Mouse (Mus musculus) forebrain, embryonic 15.5 days (tissue): Measurements from ENCODE around the gene Lrp1. TPM values are rescaled to one million over a fixed set of nuclear protein-coding genes. Genes with fewer than 3 reads are reported as not detected.

Source experiments
- ATAC-seq: fragments of 200-750 bp; cut with Nextera tagmentation; replicated peaks from 2 replicates; pipeline ENCODE4 v1.8.0; 2017; ENCODE audit warnings: mild to moderate bottlenecking, moderate TSS enrichment, moderate library complexity
- H3K27ac ChIP-seq: fragments of 300-500 bp; sonication (generic); replicated peaks from 2 replicates; pipeline ENCODE4 v1.5.1; 2015; ENCODE audit warnings: mild to moderate bottlenecking, inconsistent platforms
- H3K27me3 ChIP-seq: fragments of 300-500 bp; sonication (generic); 2 replicates; pipeline ENCODE4 v1.6.1; 2015; ENCODE audit warnings: inconsistent platforms
- H3K36me3 ChIP-seq: fragments of 300-500 bp; sonication (generic); 2 replicates; pipeline ENCODE4 v1.6.1; 2015; ENCODE audit warnings: mild to moderate bottlenecking, inconsistent platforms
- H3K4me1 ChIP-seq: fragments of 300-500 bp; sonication (generic); 2 replicates; pipeline ENCODE4 v1.6.1; 2015; ENCODE audit warnings: inconsistent platforms
- H3K4me2 ChIP-seq: fragments of 300-500 bp; sonication (generic); replicated peaks from 2 replicates; pipeline ENCODE4 v1.6.1; 2015; ENCODE audit warnings: mild to moderate bottlenecking, inconsistent platforms
- H3K4me3 ChIP-seq: fragments of 300-500 bp; sonication (generic); 2 replicates; pipeline ENCODE4 v1.5.1; 2015; ENCODE audit warnings: mild to moderate bottlenecking, inconsistent platforms
- H3K9ac ChIP-seq: fragments of 300-500 bp; sonication (generic); replicated peaks from 2 replicates; pipeline ENCODE4 v1.6.1; 2015; ENCODE audit warnings: mild to moderate bottlenecking, inconsistent platforms
- H3K9me3 ChIP-seq: fragments of 300-500 bp; sonication (generic); 2 replicates; pipeline ENCODE4 v1.6.1; 2016; ENCODE audit warnings: inconsistent platforms
- WGBS: fragments of 180-500 bp; shearing (Covaris S2); methylation state at CpG from one replicate; pipeline ENCODE4 v1.1.7; 2015; ENCODE audit warnings: mixed read lengths; 5-methylcytosine and 5-hydroxymethylcytosine counted together
- polyA plus RNA-seq: library from polyadenylated mRNA; unstranded; fragments of >200 nt; fragmentation: Nextera tagmentation; extraction: Ambion mirVana; gene quantifications from 2 replicates; pipeline ENCODE4 v1.2.1, GENCODE M21; 2015

Lrp1 gene
- polyA plus RNA-seq, 1 experiment from 2014 or later: 93.1 TPM

DNA sequence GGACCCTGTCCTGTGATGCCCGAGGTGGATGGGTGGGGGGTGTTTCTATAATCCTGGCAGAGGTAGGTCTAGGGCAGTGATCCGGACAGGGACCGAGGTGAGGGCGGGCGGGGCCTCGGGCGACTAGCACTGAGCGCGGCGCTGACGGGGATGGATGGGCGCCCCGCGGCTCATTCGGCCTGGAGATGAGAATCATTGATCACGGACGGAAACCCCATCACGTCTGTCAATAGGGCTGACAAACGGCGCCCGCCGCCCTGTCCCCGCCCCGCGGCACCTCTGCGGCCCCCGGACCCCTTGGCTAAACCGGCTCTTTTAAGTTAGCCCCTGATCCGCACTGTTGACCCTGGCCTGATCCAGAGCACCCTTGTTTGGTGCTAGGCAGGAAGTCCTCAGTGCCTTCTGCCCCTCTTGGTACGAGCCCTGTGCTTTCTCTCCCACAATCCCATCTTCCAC lies 86.0 kb downstream of the Lrp1 start:
- no peaks in the 10 kb centered on the region for H3K9me3 ChIP-seq
- no peak for ATAC-seq
- no peak overlapping the region; the same call in 1 of the 2 replicates for H3K27ac ChIP-seq
- WGBS: 1% methylated on average over 28 of the region's 30 CpGs
- peak overlapping the region; percentile 56 for H3K4me3 ChIP-seq
- peak overlapping the region; percentile 57 for H3K9ac ChIP-seq
- peaks cover 17% of the 10 kb centered on the region for H3K36me3 ChIP-seq
- H3K4me2 ChIP-seq: peak overlapping the region; percentile 94
- peaks cover 47% of the 10 kb centered on the region for H3K27me3 ChIP-seq
- peaks cover 57% of the 10 kb centered on the region for H3K4me1 ChIP-seq

DNA sequence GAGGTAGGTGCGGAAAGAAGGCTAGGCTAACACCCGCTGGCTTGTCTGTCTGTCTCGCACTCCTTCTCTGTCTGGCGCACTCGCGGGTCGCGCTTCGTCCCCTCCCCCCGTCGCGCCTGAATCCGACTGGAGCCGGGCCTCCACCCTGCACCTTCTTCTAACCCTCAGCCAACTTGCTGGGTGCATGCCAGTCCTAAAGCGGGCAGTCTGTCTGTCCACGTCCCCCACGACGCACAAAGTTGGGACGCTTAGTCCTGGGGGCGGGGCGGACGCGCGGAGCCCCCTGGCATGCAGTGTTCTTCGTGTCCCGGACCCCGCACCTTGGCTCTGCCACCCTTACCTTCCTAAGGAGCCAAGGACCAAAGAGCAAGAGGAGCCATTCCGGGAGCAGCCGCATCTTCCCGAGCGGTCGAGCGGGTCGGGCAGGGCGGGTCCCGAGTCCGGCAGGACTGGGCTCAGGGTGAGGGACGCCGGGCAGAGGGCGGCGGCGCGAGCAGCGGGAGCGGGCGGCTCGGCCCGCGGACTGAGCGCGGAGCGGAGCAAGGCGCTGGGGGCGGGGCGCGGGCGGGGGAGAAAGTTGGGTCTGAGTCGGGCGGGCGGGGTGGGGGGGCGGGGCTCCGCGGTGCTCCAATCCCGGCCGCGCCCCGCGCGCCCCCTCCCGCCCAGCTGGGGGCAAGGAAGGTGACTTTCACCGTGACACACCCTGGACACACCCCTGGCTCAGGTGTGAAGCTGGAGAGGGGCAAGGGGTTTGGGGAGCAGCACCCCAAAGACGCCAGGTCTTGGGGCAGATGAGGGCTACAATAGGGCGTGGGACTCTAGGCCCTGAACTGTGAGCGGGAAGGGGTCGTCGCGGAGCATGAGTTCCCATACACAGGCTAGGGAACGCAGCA lies 86.7 kb downstream of the Lrp1 start, which contains the start of gene Nxph4:
Nxph4 (minus strand) TSS at position 524 of the 893 bp plus-strand sequence.
- 0 out of 2 replicates have a peak, but pooled peaks have one; percentile 12 for ATAC-seq
- WGBS: under 1% methylated on average over 59 of the region's 78 CpGs
- Histone ChIP-seq H3K27me3 (peaks cover 54% of the 10 kb centered on the region), H3K9me3 (no peaks in the 10 kb centered on the region), H3K4me1 (peaks cover 61% of the 10 kb centered on the region), H3K27ac (peak within 1 kb of the TSS; percentile 43), H3K9ac (peak within 1 kb of the TSS; percentile 57), H3K4me3 (peak within 1 kb of the TSS; percentile 56), H3K4me2 (peak within 1 kb of the TSS; percentile 94), H3K36me3 (peaks cover 10% of the 10 kb centered on the region)

DNA sequence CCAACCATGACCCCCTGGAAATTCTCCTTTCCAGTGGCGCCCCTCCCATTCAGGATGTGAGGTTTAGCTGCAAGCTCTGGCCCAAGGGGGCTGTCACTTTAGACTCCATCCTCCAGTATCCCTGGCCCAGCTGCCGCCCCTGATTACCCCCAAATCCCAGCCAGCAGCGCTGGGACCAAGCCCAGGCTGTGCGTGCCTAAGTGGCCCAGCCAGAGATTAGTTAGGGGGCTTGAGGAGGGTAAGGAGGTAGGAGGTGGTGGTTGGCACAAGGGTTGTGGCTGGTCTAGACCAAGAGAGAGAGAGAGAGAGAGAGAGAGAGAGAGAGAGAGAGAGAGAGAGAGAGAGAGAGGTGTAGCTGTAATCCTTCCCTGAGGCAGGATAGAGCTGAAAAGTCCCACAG lies 89.4 kb downstream of the Lrp1 start:
- Histone ChIP-seq H3K9ac (no peak overlapping the region), H3K27ac (no peak overlapping the region), H3K9me3 (no peaks in the 10 kb centered on the region), H3K4me2 (peak overlapping the region; percentile 40), H3K4me3 (peak overlapping the region; percentile 29), H3K27me3 (peaks cover 78% of the 10 kb centered on the region), H3K36me3 (no peaks in the 10 kb centered on the region), H3K4me1 (peaks cover 73% of the 10 kb centered on the region)
- no peak for ATAC-seq
- WGBS: 3% methylated on average over 4 of the region's 4 CpGs

DNA sequence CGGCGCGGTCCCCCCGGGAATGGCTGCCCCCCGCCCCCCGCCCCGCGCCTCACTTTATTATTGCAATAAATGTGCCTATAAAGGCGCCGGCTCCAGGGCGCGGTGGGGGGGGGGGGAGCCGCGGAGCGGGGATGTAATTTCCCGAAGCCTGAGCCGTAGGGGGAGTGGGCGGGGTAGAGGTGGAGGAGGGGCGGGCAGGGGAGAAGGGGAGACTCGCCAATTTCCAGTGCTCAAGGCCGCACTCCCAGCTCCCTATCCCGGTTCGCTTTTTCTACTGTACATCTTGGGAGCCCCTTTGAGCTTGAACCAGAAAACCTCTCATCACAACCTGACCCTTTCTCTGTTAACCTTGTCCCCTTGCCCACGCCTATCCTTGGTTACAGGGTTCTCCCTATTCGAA lies 90.0 kb downstream of the Lrp1 start:
- peaks cover 73% of the 10 kb centered on the region for H3K4me1 ChIP-seq
- H3K36me3 ChIP-seq: no peaks in the 10 kb centered on the region
- peak overlapping the region; percentile 40 for H3K4me2 ChIP-seq
- H3K9ac ChIP-seq: peak overlapping the region; percentile 19
- H3K4me3 ChIP-seq: peak overlapping the region; percentile 29
- WGBS: 3% methylated on average over 25 of the region's 25 CpGs
- peaks cover 80% of the 10 kb centered on the region for H3K27me3 ChIP-seq
- ATAC-seq: no peak
- H3K9me3 ChIP-seq: no peaks in the 10 kb centered on the region
- H3K27ac ChIP-seq: no peak overlapping the region

DNA sequence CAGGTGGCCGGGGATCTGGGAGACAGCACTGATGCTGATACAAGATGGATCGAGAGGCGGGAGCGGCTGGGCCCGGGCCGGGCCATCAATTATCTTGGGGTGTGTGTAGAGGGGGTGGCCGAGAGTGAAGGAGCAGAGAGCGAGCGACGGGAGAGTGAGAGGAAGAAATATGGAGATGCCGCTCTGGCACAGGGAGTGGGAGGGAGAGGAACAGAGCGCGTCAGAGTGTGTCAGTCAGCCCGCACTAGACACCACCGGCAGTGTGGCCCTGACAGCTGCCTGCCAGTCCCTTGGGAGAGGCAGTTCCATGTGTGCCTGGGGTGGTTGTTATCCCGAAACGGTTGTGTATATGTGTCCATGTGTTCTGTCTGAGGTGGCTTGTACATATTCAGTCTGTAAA lies 93.5 kb downstream of the Lrp1 start:
- no peak overlapping the region for H3K27ac ChIP-seq
- H3K36me3 ChIP-seq: no peaks in the 10 kb centered on the region
- H3K27me3 ChIP-seq: peaks cover 59% of the 10 kb centered on the region
- H3K4me2 ChIP-seq: peak overlapping the region; percentile 20
- WGBS: 5% methylated on average over 17 of the region's 17 CpGs
- no peak overlapping the region; the same call in 1 of the 2 replicates for H3K9ac ChIP-seq
- H3K9me3 ChIP-seq: no peaks in the 10 kb centered on the region
- H3K4me1 ChIP-seq: peaks cover 64% of the 10 kb centered on the region
- peak; percentile 21; the same call in 1 of the 2 replicates for ATAC-seq
- H3K4me3 ChIP-seq: 0 out of 2 replicates have a peak overlapping the region, but pooled peaks have one; percentile 4

DNA sequence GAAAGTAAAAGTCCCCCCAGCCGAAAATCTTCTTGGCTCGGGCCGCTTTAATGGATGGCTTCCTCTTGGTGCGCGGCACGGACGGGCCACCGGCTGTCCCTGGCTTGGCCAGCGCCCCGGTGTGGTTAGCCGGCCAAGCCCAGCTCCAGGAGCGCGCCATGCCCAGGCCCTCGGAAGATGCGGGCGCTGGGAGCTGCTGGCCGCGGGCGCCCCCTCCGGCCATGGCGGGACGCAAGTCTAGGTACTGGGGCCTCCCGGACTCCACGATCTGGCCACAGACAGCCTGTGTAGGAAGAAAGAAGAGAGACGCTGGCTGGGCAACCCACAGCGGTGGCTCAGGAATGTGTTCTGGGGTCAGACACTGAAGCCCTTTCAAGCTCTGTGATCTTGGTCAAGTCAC lies 94.3 kb downstream of the Lrp1 start:
- H3K4me3 ChIP-seq: peak overlapping the region; percentile 17

DNA sequence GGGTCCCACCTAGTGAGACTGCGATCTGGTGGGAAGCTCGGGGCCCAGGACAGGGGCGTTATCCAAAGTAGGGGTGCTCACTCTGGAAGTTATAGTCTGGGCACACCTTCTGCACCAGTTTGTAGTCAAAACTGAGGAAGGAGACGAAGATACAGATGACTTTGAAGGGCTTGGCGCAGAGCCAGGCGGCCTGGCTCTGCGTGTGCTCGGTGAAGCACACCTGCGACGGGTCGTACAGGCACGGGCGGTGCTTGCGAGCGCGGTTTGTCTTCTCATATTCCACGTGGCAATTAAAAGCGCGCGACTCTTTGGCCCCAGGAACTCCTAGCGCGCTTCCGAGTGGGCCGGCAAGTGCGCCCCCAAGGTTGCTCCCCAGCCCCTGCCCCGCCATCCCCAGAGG lies 94.9 kb downstream of the Lrp1 start:
- ATAC-seq: no peak
- H3K9ac ChIP-seq: no peak overlapping the region

More for the DNA sequence above, 94.3 kb downstream of the Lrp1 start:
- no peak for ATAC-seq
- peaks cover 68% of the 10 kb centered on the region for H3K4me1 ChIP-seq
- H3K4me2 ChIP-seq: peak overlapping the region; percentile 35
- no peak overlapping the region for H3K27ac ChIP-seq
- no peaks in the 10 kb centered on the region for H3K36me3 ChIP-seq
- under 1% methylated on average over 26 of the region's 26 CpGs for WGBS
- H3K9ac ChIP-seq: no peak overlapping the region
- H3K9me3 ChIP-seq: no peaks in the 10 kb centered on the region
- peaks cover 52% of the 10 kb centered on the region for H3K27me3 ChIP-seq

DNA sequence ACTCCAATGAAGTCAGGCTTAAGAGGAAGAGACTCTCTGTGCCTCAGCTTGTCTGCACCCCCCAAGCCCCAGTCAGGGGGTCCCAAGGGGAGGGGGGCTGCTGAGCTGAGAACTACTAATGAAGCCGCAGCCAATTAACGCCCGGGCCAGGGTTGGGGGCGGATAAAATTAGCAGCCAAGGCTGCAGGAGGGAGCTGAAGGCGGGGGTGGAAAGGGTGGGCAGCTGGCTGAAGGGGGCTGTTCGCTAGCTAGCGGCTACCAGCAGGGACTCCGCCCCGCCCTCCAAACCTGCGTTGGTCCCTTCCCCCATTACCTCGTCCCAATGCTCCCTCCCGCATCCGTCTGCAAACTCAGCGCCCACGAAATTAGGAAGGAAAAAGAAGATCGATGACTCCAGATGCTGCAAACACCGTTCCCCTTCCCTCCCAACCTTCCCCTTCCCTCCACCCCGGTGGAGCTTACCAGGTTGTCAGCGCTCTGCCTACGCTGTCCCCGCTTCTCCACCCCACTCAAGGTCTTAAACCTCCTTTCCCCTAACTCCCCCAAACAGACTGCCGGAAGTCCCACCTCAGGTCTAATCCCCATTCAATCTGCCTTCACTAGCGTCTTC lies 96.2 kb downstream of the Lrp1 start:
- Histone ChIP-seq H3K9me3 (no peaks in the 10 kb centered on the region), H3K4me2 (no peak overlapping the region), H3K4me1 (peaks cover 64% of the 10 kb centered on the region), H3K36me3 (no peaks in the 10 kb centered on the region), H3K4me3 (0 out of 2 replicates have a peak overlapping the region, but pooled peaks have one; percentile 3), H3K27me3 (peaks cover 44% of the 10 kb centered on the region), H3K9ac (no peak overlapping the region), H3K27ac (no peak overlapping the region)
- ATAC-seq: no peak
- WGBS: 2% methylated on average over 23 of the region's 23 CpGs

More for the DNA sequence above, 94.9 kb downstream of the Lrp1 start:
- H3K27ac ChIP-seq: no peak overlapping the region
- peaks cover 50% of the 10 kb centered on the region for H3K27me3 ChIP-seq
- H3K4me2 ChIP-seq: peak overlapping the region; percentile 35; the same call in 1 of the 2 replicates
- H3K36me3 ChIP-seq: no peaks in the 10 kb centered on the region
- no peaks in the 10 kb centered on the region for H3K9me3 ChIP-seq
- H3K4me1 ChIP-seq: peaks cover 69% of the 10 kb centered on the region
- WGBS: 1% methylated on average over 26 of the region's 26 CpGs
- peak overlapping the region; percentile 17 for H3K4me3 ChIP-seq

DNA sequence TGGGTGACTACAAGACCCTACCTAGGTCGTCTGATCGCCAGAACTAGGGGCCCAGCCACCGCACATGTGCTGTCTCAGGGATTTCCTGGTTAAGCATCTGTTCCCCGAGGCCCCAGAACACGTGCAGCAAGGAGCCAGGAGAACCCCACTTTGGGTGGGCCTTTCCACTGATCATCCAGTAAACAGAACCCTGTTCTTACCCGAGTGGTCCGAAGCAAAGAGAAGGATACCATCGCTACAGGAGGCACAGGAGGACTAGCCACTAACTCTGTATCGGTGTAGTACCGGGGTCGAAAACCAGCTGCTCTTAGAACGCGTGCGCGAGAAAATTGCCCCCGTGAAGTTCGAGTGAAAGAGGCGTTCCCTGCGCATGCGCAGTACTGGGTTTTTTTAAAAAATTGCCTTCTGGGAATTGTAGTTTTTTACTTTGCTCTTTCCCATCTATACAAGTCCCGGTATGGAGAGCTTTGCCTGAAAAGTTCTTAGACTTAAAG lies 98.8 kb downstream of the Lrp1 start, which contains the start of gene Shmt2:
Shmt2 (minus strand) TSS at position 357 of the 494 bp plus-strand sequence.
- no peak within 1 kb of the TSS for H3K27ac ChIP-seq
- H3K9me3 ChIP-seq: no peaks in the 10 kb centered on the region
- peak; percentile 69 for ATAC-seq
- peak within 1 kb of the TSS; percentile 90 for H3K4me2 ChIP-seq
- under 1% methylated on average over 21 of the region's 21 CpGs for WGBS
- H3K27me3 ChIP-seq: peaks cover 24% of the 10 kb centered on the region
- H3K4me3 ChIP-seq: peak within 1 kb of the TSS; percentile 56
- H3K9ac ChIP-seq: peak within 1 kb of the TSS; percentile 58
- H3K36me3 ChIP-seq: peaks cover 11% of the 10 kb centered on the region
- peaks cover 44% of the 10 kb centered on the region for H3K4me1 ChIP-seq

DNA sequence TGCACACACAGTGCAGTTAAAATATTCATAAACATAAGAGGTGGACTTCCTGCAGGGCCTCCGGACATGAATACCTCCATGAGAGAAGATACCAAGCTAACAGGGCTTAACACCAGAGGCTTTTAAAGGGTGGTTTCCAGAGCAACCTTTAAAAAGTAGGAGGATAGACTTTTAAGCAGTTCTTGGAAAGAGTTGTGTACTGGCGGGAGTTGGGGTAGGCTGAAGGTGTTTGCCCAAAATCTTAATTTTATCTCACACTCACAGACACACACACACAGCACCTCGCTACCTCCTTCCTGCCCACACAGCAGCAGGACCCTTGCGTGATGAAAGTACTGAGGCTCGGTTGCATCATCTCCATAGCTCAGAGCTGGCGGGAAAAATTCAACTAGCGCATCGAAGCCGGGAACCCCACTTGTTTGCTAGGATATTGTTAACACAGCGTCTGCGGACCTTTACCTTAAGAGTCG lies 99.3 kb downstream of the Lrp1 start:
- peak overlapping the region; percentile 58 for H3K9ac ChIP-seq
- H3K27me3 ChIP-seq: peaks cover 20% of the 10 kb centered on the region
- peaks cover 41% of the 10 kb centered on the region for H3K4me1 ChIP-seq
- 11% methylated on average over 12 of the region's 12 CpGs for WGBS
- peak overlapping the region; percentile 56 for H3K4me3 ChIP-seq
- no peaks in the 10 kb centered on the region for H3K9me3 ChIP-seq
- peaks cover 11% of the 10 kb centered on the region for H3K36me3 ChIP-seq
- H3K27ac ChIP-seq: no peak overlapping the region
- H3K4me2 ChIP-seq: peak overlapping the region; percentile 90
- ATAC-seq: peak; percentile 20; the same call in 1 of the 2 replicates

DNA sequence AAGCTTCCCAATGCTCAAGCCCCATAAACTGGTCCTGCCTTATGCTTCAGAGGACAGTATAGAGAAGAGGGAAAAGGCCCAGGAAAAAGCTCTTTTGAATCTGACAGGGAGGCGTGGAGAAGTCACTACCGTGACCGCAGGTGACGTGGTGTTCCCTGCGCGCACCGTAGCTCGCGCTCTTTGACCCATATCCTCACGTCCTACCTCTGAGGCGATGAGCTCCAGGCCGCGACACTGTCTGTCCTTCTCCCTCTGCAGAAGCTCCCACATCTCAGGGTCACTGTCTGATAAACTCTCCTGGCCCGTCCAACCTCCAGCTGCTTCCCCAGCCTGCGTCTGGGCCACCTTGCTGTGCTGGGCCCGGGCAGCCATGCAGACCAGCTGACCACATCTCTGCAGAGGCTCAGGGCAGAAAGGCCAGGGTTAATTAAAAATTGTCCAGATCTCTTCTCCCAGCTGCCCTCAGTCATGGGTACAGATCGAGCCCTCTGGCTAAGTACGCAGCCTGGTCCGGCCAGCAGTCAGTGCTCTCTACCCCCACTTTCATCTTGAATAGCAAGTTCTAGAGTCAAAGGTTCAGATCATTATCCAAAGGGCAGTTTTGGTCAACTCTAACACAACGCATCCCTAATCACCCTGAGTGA lies 100.1 kb downstream of the Lrp1 start:
- Histone ChIP-seq H3K9ac (no peak overlapping the region), H3K4me3 (no peak overlapping the region), H3K9me3 (no peaks in the 10 kb centered on the region), H3K27me3 (peaks cover 13% of the 10 kb centered on the region), H3K36me3 (peaks cover 11% of the 10 kb centered on the region), H3K4me1 (peaks cover 36% of the 10 kb centered on the region), H3K27ac (no peak overlapping the region), H3K4me2 (peak overlapping the region; percentile 90; the same call in 1 of the 2 replicates)
- 88% methylated on average over 20 of the region's 20 CpGs for WGBS
- no peak for ATAC-seq
